Mouse (Mus musculus) fat pad, adult 2 months (tissue): ENCODE measurements around the gene Atg16l2.

Experiments
- DNase-seq: peaks from one replicate; pipeline ENCODE4 v3.0.0-alpha.2; 2011; ENCODE audit warnings: low read depth, low spot score; ENCODE audit errors: extremely low read depth

Atg16l2 gene

DNA sequence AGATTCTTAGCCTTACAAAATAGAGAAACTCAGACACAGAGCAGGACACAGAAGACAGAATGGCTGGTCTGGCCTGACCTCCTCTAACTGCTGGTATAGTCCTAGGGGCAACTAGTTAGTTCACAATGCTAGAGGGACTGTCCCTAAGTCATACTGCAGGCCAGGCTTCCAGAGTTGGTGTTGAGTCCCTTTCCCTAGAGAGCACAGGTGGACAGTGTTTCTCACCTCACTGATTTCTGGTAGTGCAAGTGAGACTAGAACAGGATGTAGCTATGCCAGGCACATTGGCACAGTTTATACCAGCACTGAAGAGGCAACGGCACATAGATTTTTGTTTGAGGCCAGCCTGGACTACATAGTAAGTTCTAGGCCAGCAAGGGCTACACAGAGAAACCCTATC is 9.4 kb downstream of the Atg16l2 start:
- no peak for DNase-seq

DNA sequence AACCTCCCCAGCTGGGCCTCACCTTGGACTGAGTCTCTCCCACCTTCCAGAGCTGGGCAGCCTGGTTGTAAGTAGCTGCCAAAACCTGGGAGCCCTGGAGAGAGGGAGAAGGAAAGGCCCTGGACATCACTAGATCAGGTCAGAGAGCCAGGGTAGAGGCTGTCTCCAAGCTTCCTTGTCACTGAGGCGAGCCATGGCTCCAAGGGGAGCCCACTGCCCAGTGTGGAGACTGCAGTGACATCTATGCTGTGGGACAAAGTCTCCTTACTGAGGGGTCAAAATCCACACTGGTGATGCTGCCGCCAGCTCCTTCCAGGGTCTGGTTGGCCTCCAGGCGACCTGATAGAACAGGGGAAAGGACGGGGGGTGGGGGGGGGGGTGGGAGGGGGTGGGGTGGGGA is 10.0 kb downstream of the Atg16l2 start:
- no peak for DNase-seq

DNA sequence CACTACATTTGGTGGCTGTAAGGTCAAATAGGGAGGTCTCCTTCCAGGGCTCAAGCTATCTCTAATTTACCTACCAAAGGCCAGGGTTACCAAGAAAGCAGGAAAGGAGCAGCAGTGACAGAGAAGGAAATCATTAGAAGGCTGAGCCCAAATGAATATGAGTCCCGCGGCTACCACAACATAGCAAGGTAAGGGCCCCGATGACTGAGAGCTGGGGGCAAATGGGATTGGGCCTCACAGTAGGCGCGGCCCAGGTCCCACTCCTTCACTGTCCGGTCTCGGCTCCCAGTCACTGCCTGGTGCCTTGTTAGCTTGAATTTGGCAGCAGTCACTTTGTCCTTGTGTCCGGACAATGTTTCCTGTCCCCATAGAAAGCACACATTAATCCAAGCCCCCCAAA is 10.4 kb downstream of the Atg16l2 start:
- DNase-seq = no peak

DNA sequence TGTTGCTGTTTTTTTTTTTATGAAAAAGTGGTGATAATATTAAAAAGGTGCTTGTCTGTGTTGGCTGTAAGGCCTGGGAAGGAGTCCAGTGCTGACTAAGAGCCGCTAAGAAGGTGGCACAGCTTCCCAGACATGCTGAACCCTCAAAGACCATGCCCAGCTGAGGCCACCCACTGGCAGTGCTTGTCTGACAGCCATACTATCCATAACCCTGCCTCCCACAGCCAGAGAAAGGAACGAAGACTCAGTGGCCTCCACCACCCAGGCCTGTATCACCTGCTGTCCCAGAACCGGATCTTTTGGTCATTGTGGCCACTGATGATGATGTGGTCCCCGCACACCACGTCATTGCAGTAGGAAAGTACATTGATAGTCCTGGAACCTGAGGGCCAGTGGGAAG is 10.8 kb downstream of the Atg16l2 start:
- no peak for DNase-seq

DNA sequence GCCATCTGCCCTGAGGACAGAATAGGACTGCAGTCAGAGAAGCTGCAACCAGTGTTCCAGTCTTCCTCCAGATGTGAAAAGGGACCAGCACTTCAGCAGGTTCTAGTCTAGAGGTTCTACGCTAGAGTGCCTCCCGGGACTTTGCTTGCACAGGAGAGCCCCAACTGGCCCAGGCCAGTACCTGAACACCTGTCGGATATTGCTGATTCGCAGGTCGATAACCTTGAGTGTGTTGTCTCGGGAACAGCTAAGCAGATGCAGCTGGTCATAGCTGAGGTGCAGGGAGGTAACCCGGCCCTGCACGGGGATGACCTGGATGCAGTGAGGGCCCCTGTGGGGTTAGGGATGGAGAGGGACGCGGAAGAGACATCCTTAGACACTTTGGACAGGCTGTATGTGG is 11.7 kb downstream of the Atg16l2 start:
- no peak for DNase-seq

DNA sequence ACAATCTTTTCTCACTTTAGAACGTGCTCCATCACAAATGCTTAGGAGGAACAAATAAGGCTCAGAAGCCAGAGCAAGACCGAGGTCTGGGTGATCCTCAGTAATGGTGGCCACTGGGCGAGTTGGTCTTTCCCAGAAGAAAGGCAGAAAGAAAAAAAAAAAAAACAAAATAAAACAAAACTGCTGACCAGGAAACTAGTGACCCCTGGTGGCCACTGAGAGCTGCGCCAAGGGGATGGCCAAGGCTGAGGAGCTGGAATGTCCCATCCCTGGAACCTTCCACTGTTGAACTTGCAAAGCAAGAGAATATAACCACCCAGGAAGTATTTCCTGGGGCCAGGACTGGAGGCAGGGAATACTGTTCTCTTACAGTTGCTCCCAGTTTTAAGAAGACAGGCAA is 13.6 kb downstream of the Atg16l2 start:
- DNase-seq = no peak

DNA sequence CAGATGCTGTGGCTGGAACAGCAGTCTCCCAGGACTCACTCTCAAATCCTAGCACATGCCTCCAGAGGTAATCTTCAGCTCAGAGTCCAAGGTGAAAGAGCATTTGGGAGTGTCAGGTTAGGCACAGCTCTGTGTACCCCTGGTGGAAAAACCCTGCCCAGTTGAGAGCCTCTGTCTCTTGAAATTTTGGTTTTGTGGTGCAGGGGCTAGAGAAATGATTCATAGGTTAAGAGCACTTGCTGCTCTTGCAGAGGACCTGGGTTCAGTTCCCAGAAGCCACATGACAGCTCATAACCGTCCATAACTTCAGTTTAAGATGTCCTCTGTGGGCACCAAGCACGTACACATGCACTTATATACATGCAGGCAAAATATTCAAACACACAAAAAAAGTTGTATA is 14.2 kb downstream of the Atg16l2 start:
- no peak for DNase-seq

DNA sequence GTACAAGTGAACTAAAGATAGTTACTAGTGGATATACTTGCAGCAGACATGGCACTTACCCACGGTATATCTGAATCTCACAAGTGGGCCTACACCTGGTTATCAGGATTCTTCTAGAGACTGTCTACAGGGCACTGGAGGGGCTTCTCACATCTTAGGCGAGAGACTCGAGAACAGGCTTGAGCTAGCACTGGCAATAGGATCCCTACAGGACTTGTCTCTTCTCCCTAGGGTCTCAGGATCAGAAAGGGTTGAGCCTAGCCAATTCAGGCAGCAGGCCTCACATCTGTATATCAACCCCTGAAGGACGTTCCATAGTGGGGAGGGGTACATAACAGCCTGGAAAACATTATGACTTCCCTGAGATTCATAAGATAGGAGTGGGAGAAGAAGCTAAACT is 15.2 kb downstream of the Atg16l2 start:
- DNase-seq = no peak

DNA sequence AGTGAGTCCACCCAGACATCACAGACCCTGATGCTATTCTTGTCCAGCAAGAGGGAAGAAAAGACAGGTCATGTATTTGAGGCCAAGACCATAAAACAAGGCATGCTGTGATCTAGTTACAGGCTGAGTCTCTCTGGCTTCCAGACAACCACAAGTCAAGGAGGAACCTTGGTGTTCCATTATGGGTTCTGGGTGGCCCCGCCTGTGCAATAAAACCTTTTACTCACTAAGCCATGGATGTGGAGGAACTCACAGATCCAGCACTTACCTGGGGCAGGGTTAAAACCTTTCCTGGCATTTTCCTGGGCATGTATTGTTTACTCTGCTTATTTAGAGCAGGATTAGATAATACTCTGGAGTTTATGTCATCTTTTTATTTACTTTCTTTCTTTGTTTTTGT is 17.5 kb downstream of the Atg16l2 start:
- no peak for DNase-seq

DNA sequence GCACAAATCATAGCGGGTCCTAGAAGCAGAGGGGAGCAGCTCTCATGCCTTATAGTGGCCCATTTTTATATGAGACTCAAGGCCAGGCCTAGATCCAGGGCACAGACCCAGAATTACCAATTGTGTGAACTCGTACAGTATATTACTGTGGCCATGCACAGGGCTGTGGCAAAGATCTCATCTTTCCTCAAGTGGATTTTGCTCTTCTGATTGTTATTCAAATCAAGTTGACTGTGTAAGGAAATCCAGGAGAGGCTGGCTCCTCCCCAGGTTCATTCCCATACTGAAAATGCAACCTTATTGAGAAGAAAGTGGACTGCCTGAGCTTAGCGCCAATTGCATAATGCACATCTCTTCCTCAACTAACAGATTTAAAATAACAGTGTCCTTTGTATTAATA is 19.3 kb downstream of the Atg16l2 start:
- no peak for DNase-seq

DNA sequence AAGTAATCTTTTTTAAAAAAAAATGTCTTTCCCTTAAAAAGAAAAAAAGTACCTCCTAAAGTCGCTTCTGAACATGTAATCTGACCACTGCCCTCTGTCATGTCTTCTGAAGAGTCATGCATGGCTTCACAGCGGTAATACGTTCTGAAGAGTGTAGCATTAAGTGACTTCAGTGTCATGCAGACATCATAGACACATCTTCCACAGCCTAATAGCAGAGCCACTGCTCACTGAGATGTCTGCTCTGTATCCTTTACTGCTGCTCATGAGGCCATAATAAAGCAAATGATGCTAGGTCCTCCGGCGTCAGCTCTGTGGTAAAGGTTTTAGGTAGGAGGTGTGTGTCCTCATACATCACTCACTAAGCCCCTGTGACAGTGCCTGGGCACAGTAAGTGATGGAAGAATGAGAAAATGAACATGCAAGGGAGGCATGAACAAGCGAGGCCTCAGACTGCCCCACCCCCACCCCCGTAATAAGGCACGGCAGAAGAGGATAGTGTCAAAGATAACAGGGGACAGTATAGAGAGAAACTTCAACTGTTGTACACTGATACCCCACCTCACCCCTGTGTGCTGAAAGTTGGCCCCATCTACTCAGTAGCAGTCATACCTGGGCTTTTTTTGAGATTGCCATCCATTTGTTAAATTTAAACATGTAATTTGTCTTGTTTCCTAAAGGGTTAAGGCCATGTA is 29.4 kb downstream of the Atg16l2 start:
- DNase-seq = no peak

DNA sequence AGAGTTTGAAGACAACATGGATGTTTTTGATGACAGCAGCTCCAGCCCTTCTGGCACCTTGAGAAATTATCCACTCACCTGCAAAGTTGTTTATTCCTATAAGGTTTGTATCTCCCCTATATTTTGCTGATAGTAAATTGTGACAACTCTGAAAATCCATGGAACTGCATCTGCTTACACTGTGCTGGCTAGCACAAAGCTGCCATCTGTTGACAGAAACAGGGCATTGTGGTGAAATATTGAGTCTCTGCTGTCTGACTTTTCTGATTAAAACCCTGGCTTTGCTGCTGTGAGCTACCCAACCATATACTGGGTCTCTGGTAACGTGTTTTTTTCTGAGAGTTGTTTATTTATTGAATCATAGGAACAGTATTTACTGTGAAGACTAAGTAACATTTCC is 30.4 kb downstream of the Atg16l2 start:
- DNase-seq = no peak

DNA sequence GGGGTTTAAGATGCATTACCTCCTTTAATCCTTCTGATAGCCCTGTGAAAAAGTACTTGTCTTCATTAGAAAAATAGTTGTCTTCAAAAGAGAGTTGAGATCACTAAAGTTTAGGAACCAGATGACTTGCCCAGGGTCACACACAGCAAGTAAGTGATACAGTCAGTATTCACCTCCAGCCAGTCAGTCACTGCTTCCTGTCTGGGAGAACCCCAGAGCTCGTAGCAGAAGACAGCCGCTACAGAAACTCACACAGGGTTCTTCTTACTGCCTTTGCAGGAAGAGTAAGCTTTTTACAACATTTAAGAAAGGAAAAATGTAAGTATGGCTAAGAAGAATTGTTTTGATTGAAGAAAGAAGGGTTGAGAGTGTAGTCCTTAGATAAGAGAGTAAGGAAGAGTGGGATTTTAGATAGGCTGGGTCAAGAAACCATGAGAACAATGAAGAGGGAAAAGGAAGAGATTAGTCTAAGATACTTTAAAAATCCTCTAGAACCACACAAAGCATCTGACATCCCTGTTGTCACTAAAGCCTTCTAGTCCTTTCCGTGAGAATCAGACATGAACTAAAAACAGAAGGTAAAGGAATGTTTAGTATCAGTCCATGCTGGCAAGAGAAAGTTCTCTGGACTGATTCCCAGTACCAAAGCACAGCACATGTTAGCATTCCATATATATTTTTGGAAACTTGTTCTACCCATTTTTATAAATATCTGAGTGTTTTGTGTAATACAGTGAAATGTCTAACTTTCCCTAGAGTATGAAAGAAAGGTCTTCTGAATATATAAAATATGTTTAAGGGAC is 34.4 kb downstream of the Atg16l2 start:
- no peak for DNase-seq

DNA sequence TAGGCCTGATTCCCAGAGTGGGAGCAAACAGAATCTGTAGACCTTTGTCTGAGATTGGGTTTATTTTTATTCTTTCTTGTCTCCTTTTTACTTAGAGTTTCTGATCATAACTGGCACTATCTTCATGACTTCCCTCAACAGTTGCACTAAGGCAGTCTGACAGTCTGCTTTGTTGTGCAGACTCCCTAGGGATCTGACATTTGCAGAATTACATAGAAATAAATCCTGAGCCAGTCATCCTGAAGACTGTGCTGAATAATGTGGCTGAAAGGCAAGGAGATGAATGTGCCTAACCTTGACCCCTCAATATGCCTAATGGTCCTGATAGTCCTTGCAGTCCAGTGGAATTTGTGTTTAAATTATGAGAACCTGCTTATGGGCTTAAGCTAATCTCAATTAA is 38.5 kb downstream of the Atg16l2 start:
- no peak for DNase-seq

DNA sequence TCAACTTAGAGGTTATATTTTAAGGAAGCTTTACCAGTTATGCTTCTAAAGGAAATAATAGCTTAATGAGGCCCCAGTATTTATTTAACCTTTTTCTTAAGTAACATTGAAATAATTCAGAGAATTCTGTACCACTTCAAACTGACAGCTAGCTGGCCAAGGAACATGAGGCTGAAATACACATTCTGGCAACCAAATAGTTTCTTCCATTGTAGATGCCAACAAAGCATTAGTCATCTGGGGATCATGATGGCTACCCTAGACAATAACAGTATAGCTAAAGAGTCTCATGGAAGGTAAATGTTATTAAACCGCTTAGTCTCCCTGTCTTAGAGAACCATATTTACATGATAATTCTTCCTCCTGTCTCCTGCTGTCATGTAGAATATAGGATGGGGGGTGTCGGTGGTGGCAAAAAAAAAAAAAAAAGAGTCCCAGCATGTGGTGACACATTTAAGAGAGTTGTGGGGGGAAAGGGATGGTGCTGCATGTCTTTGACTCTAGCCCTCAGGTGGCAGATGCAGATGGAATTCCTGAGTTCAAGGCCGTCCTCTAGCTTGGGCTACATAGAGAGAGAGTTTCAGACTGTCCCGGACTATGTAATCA is 40.0 kb downstream of the Atg16l2 start:
- no peak for DNase-seq

DNA sequence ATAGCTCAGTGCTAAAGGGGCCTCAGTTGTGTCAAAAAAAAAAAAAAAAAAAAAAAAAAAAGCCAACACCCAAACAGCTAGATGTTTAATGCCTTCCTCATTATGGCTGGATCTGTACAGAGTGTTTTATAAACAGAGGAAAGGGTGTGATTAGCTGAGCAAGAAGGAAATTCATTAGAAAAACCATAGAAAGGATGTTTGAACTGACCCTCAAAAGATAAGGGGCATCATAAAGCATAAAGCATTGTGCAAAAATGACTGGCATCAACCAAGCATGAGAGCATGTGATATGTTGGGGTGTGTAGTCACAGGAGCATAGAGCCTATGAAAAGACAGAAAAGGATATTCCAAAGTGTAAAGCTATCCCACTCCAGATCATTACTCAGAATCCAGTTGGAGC is 43.6 kb downstream of the Atg16l2 start:
- no peak for DNase-seq

DNA sequence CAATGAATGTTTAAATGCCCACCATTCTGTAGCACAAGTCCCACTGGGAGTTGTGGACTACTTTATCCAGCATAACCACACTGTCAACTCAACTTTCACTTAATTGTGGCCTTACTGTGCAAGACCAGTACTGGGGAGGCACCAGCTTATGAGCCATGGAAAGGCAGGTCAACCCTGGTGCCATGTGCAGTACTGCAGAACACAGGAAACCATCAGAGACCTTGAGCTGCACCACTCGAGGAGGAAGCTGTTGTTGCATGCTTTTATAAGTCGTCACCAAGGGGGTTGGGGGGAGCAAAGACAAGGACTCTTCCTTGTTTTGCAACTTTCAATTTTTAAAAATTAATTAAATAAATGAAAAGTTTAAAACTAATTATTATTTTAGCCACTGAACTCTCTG is 49.0 kb downstream of the Atg16l2 start:
- DNase-seq = no peak

DNA sequence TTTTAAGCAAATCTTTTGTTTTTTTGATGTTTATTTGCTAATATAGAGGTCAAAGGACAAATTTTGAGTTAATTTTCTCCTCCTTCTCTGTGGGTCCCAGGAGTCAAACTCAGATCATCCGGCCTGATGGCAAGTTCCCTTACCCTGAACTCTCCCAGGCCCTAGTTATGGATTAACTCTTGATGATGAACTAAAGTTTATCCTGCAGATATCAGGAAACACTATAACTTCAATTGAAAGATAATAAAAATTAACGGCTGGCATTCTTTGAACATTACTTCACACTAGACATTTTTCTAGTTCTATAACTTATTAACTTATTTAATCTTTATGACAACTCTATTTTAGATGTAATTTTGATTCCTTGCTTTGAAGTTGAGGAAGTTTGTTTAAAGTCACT is 52.9 kb downstream of the Atg16l2 start:
- DNase-seq = no peak

DNA sequence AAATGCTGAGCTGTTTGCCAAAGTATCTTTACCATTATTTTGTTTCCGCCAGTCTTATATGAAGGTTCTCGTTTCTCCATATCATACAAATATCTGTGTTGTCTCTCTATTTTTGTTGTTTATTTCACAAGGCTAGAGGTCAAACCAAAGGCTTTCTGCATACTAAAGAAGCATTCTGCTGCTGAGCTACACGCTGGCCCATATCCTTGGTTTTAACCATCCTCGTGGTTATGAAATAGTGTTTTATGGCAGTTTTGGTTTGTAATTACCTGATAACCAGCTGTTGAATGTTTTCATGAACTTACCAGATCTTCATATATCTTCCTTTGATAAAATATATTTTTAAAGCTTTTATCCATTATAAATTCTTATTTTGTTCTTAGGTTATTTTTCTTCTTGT is 53.3 kb downstream of the Atg16l2 start:
- no peak for DNase-seq

DNA sequence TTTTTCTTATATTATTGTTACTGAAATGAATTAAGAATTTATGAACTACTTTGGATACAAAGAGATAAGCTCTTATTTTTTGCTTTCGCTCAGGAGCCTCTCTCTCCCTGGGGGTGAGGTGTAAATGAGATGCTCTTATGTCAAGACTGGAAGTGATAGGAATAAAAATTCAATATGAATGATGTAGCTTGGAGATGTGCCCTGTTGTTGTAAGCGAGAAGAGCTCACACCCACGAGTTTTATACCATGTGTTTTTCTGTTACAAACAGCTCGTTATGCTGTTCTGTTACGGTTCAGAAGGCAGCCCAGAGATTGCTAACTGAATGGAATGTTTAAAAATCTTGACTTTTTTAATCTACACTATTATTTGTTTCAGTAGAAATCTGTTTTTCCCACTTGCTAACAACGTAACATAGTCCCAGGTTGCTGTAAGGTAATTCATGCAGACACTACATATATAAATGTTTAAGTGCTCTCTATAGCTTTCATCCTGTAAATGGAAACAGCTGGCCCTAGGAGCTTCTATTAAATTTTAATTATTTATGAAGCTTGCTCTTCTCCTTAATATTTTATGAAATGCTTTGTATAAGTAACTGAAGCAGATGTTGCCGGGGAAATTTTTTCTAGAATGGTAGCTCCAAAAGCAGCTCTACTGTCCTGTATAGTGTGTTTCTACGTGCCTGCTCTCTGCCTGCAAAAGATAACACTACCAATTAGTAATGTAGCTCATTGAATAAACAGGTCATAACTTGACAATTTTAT is 65.2 kb downstream of the Atg16l2 start:
- DNase-seq = no peak

DNA sequence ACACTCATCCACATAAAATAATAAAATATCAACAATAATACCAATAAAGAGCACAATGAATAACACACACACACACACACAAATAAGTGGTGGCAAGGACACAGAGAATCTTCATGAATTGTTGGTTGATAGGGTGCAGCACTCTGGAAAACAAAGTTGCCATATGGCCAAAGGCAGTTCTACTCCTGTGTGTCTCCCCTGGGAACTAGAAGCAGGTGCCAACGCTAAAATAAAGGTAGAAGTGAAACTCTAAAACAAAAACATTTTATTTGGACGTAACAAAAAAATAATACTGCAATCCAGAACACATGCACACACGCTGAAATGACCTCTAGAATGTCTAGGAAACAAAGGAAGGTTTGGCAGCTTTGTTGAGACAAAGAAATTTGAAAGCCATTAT is 69.3 kb downstream of the Atg16l2 start:
- DNase-seq = no peak

DNA sequence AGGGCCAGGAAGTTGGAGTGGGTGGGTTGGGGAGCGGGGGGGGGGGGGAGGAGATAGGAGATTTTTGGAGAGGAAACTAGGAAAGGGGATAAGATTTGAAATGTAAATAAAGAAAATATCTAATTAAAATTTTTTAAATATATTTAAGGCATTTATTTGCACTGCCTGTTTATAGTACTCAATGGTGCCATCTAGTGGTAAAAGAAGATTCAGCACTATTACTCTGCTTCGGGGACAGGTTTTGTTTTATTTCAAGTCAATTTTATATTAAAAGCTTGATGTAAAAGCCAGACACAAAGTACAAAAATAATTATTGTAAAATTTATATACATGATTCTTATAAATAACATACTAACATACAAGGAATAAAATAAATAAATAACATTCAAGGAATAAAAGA is 70.6 kb downstream of the Atg16l2 start:
- no peak for DNase-seq
